Mouse (Mus musculus): ENCODE results near the gene Mx1. TPM values are rescaled to one million over a fixed set of nuclear protein-coding genes. Genes with fewer than 3 reads are reported as not detected.
A peak's percentile ranks its signal among the peaks of the same experiment; 100 is the strongest.

Mx1 gene
- total and polyA plus RNA-seq, 3 experiments = 0.72 to 8.6 (median 7.8) TPM

GRCm38 (mm10) chr16:97459831-97460230, 2.9 kb downstream of the Mx1 start (continued):
- no peak for TF ChIP-seq TBP (conservative IDR thresholded peaks at IDR 0.05; ENCODE audit: low read depth, low read length)
- TF ChIP-seq MAZ (IDR thresholded peaks at IDR 0.05; ENCODE audit: low read depth, low read length) = no peak
- no peak for TF ChIP-seq KAT2A (IDR thresholded peaks at IDR 0.05; ENCODE audit: insufficient replicate concordance, low read length)
- peak; percentile 47; the same call in 1 of the 2 replicates for TF ChIP-seq IRF4 (IDR thresholded peaks at IDR 0.05; ENCODE audit: low read depth, low read length)
- TF ChIP-seq CTCF (conservative IDR thresholded peaks at IDR 0.05 in 1 of 2, IDR thresholded peaks at IDR 0.05 in 1 of 2; ENCODE audit: low read depth in 2 of 2, low read length in 2 of 2) = no peak
- no peak for TF ChIP-seq TCF12 (IDR thresholded peaks at IDR 0.05; ENCODE audit: low read depth, low read length)
- TF ChIP-seq MEF2A (IDR thresholded peaks at IDR 0.05; ENCODE audit: borderline replicate concordance, low read depth, low read length) = 0 out of 2 replicates have a peak, but pooled peaks have one; percentile 22

GRCm38 (mm10) chr16:97447386-97447785, 15.3 kb downstream of the Mx1 start:
- no peaks in the 10 kb centered on the region for H3K27me3 ChIP-seq (replicated peaks)
- in situ Hi-C loops (cut with MboI; ENCODE audit: low pct_ligation_motif_present, low pct_unique_long_range_greater_than_20kb, low sequenced_read_pairs) (no loop called here), dilution Hi-C loops (cut with MboI; ENCODE audit: extremely low pct_ligation_motif_present, extremely low pct_unique_long_range_greater_than_20kb, low sequenced_read_pairs) (no loop called here)
- peaks cover 2 to 20% of the 10 kb centered on the region in 2 experiments; a peak in 2 of 4 replicates for H3K4me1 ChIP-seq (ENCODE audit: control insufficient read depth in 1 of 2, insufficient read depth in 2 of 2)
- no peak overlapping the region for H3K27ac ChIP-seq (ENCODE audit: insufficient read depth, low read depth)
- no peak overlapping the region for H3K9ac ChIP-seq (ENCODE audit: insufficient read depth, low read depth)
- no peak for DNase-seq (ENCODE audit: extremely low read depth)
- peaks cover 0 to 46% of the 10 kb centered on the region in 2 experiments for H3K36me3 ChIP-seq (replicated peaks in 1 of 2; ENCODE audit: control insufficient read depth in 1 of 2, insufficient read depth in 1 of 2, low read length in 1 of 2)
- H3K79me2 ChIP-seq (replicated peaks; ENCODE audit: control insufficient read depth, extremely low read depth, insufficient read depth, poor library complexity, severe bottlenecking) = no peaks in the 10 kb centered on the region
- H3K9me3 ChIP-seq (replicated peaks; ENCODE audit: low read length) = no peaks in the 10 kb centered on the region
- H3K4me2 ChIP-seq (ENCODE audit: insufficient read depth, low read depth, poor library complexity, severe bottlenecking) = no peak overlapping the region
- TF ChIP-seq BHLHE40 (IDR thresholded peaks at IDR 0.05; ENCODE audit: low read depth, low read length) = no peak
- TF ChIP-seq IRF4 (IDR thresholded peaks at IDR 0.05; ENCODE audit: low read depth, low read length) = no peak
- TF ChIP-seq ZKSCAN1 (IDR thresholded peaks at IDR 0.05; ENCODE audit: borderline replicate concordance, low read depth, low read length) = no peak
- no peak for TF ChIP-seq ZNF384 (IDR thresholded peaks at IDR 0.05; ENCODE audit: low read depth, low read length)
- TF ChIP-seq MXI1 (IDR thresholded peaks at IDR 0.05; ENCODE audit: low read depth, low read length) = no peak
- TF ChIP-seq JUN (IDR thresholded peaks at IDR 0.05; ENCODE audit: insufficient read depth, low read depth, low read length) = no peak
- TF ChIP-seq USF2 (conservative IDR thresholded peaks at IDR 0.05; ENCODE audit: low read depth, low read length) = no peak
- TF ChIP-seq KAT2A (IDR thresholded peaks at IDR 0.05; ENCODE audit: insufficient replicate concordance, low read length) = no peak
- TF ChIP-seq CHD2 (IDR thresholded peaks at IDR 0.05; ENCODE audit: low read length) = no peak
- TF ChIP-seq PAX5 (IDR thresholded peaks at IDR 0.05; ENCODE audit: low read length) = no peak
- no peak for TF ChIP-seq SMC3 (IDR thresholded peaks at IDR 0.05; ENCODE audit: low read depth, low read length)
- no peak for TF ChIP-seq POLR2AphosphoS2 (IDR thresholded peaks at IDR 0.05; ENCODE audit: low read depth, low read length)
- no peak for TF ChIP-seq RAD21 (IDR thresholded peaks at IDR 0.05; ENCODE audit: low read depth, low read length)
- no peak for TF ChIP-seq HCFC1 (IDR thresholded peaks at IDR 0.05; ENCODE audit: low read depth, low read length)
- no peak for TF ChIP-seq MAFK (IDR thresholded peaks at IDR 0.05; ENCODE audit: insufficient replicate concordance, low read length)
- no peak for TF ChIP-seq ELF1 (IDR thresholded peaks at IDR 0.05; ENCODE audit: low read depth, low read length)
- no peak for TF ChIP-seq POLR2A (IDR thresholded peaks at IDR 0.05; ENCODE audit: low read depth, low read length)
- TF ChIP-seq JUND (conservative IDR thresholded peaks at IDR 0.05; ENCODE audit: low read depth, low read length) = no peak
- no peak overlapping the region for H3K4me3 ChIP-seq (replicated peaks in 1 of 3; ENCODE audit: low read depth in 2 of 3, low read length in 2 of 3, poor library complexity in 1 of 3)
